Mouse (Mus musculus): ENCODE data around the gene Fam3a.
"Not testable (repeated sequence)": the region's sequence is repeated elsewhere in the genome, so short reads cannot be mapped to it uniquely, and the experiment has no call there.

Gene Fam3a

DNA sequence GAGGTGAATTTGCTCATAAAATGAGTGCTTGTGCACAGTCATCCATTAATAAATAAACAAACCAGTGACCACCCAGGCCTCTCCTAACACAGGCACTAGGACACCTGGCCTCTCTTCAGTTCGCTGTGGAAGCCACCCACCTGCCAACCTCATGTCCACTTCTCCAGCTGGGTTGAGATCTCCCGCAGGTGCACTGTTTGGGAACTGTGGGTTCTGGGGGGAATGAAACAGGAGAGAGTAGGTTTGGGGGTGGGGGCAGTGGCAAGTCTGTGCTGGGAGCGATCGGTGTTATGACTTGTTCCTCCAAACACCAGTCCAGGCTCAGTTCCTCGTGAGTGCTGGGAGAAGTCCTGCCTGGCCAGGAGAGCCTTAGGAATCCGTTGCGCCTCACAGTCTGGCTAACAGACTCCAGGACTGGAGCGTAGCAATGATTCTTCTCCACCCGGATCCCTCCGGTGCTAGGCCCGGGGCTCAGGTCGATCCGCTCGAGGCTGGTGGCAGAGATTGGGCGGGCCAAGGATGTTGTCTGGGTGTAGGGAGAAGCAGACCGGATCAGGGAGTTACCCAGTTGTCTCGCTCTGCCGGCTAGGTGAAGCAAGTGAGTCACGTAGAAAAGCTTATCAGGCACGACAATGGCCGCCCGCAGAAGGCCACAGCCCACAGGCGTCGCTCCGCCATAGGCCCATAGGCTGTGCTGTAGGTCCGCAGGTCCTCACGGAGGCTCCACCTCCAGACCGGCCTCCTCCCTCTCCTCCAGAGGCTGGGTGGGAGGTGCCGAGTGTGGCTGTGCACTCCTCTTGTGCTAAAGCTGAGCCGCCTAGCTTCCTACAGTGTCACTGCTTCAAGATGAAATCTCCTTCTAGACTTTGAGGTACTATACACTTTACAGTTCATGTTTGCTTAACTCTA is at the start of gene Fam3a, which contains the start of gene Ikbkg:
Fam3a (minus strand) TSS at position 738 of the 909 bp plus-strand sequence.
Ikbkg (plus strand) TSS at position 756 of the 909 bp plus-strand sequence.
- DNase-seq (ENCODE audit: low spot score in 2 of 2): peak; percentile 58 to 88

- peak; percentile 46 to 74 for DNase-seq (ENCODE audit: low spot score in 2 of 2)
Observed at GRCm38 (mm10) chrX:74429290-74429821, 36.3 kb upstream of the Fam3a start.

- peak; percentile 85 to 95 for DNase-seq (ENCODE audit: low spot score in 2 of 2)
Observed at GRCm38 (mm10) chrX:74428826-74429276, 35.8 kb upstream of the Fam3a start, which contains the start of gene G6pdx. G6pdx (minus strand) TSS chrX:74429194.

- DNase-seq (ENCODE audit: low spot score in 2 of 2): peak in 1 of 2 experiments; percentile 9
Observed at GRCm38 (mm10) chrX:74428146-74428825, 35.2 kb upstream of the Fam3a start.

GRCm38 (mm10) chrX:74427116-74427515 is 34.0 kb upstream of the Fam3a start:
- no peak for DNase-seq (ENCODE audit: low spot score in 2 of 2)

DNA sequence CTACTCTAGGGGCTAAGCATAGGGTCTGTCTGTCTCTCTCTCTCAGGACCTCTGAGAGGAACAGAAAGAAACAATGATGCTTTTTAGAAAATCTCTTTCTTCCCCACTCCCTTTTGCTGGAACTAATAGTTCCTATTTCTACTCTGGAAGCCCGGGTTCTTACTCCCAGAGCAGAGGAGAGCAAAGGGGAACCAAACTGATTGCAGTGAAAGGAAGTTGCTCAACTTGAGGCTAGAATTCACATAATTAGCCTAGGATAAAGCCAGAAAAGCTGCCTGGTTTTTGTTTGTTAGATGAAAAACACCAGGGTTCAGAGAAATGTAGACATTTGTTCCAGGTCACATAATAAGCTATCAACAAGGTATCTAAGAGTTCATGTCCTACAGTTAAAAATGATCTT is 33.2 kb upstream of the Fam3a start:
- no peak for DNase-seq (ENCODE audit: low spot score in 2 of 2)

- DNase-seq (ENCODE audit: low spot score in 2 of 2): peak; percentile 57 to 80
Observed at GRCm38 (mm10) chrX:74425195-74425594, 32.1 kb upstream of the Fam3a start.

DNA sequence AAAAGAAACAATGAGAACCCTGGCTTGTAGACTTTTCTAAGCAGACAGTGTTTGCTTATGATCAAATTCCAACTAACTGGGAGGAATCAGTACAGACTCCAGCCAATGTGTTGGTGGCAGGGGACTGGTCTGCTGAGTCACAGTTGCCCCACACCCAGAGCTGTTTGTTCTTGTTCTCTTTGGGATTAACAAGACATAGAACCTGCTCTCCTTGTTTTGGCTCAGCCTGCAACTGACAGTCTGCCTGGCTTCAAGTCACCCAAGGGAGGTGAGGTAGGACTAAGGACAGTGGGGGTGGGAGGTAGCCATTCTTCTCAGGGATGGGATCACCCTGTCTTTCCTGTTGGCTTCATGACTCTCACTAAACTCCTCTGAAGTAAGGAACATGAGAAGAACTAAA is 31.4 kb upstream of the Fam3a start:
- DNase-seq (ENCODE audit: low spot score in 2 of 2): peak in 1 of 2 experiments; percentile 10

- peak; percentile 24 to 68 for DNase-seq (ENCODE audit: low spot score in 2 of 2)
Observed at GRCm38 (mm10) chrX:74413377-74413776, 20.3 kb upstream of the Fam3a start.

DNA sequence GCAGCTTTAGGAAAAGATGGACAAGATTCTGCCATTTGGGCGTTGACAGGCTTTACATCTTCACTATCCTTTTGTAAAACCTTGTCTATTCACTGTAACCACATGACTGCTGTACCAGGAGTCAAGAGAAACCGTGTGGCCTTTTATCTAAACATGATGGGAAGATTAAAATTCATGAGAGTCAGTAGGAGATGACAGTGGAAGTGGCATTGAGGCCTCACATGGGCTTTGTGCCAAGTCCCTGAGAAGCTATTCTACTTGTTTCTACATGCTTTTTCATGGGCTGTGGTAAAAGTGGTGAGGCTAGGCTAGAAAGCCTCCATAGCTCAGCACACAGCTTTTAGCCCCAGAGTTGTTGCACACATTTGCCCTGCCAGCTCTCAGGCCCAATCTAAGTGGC is 15.3 kb upstream of the Fam3a start:
- no peak for DNase-seq (ENCODE audit: low spot score in 2 of 2)

GRCm38 (mm10) chrX:74400136-74400535 is 7.1 kb upstream of the Fam3a start:
- no peak for DNase-seq (ENCODE audit: low spot score in 2 of 2)

GRCm38 (mm10) chrX:74388153-74388552 is 4.9 kb downstream of the Fam3a start:
- DNase-seq (ENCODE audit: low spot score in 2 of 2): no peak

DNA sequence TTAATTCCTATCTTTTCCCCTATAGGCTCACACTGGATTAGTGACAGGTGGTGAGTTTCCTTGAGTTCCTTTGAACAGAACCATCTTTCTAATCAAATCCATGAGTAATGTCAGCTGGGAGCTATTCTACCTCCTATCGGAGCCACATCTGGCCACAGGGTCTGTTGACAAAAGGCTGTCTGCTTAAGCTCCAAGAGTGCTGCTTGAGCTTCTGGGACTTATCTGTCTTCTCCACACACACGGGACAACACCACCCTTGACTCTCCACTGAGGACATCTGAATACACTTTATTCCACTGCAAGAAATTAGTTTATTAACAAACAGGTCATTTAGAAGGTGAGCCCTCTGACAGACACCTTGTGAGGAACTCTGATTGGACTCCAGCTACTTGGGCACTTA is 8.6 kb downstream of the Fam3a start:
- no peak for DNase-seq (ENCODE audit: low spot score in 2 of 2)

DNA sequence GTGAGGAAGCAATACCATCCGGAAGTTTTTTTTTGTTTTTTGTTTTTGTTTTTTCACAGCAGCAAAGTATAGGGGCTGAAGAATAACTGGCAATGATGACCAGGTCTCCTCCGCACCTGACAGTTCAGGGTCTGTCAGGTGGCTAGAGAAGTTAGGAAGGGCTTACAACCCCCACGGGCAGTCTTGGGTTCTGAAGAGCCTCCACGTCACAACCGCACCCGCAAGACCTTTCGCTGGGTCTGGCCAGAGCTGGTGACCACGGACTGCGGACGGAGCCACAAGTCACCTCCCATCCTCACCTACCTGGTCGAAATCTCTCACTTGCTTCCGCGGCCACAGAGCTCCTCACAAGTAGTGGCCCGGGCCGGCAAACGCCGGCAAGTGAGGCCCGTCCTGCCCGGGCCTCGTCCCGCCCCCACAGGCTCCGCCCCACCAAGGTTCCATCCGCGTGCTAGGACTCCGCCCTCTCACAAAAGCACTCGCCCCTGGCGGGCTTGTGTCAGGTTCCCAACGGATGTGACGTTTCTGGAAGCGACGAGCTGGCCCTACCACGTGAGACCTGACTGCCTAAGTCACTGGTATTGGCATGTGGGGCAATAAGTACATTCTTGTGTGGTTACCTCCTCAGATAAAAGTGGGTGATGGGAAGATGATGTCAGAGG is 20.1 kb downstream of the Fam3a start, which contains the start of the genes Ubl4a and Slc10a3:
Ubl4a (minus strand) TSS at position 331 of the 662 bp plus-strand sequence.
Slc10a3 (minus strand) TSS at position 462 of the 662 bp plus-strand sequence.
- DNase-seq (ENCODE audit: low spot score in 2 of 2): peak; percentile 72 to 90

- DNase-seq (ENCODE audit: low spot score in 2 of 2): peak; percentile 60 to 78
Observed at GRCm38 (mm10) chrX:74368209-74368909, 24.7 kb downstream of the Fam3a start.

DNA sequence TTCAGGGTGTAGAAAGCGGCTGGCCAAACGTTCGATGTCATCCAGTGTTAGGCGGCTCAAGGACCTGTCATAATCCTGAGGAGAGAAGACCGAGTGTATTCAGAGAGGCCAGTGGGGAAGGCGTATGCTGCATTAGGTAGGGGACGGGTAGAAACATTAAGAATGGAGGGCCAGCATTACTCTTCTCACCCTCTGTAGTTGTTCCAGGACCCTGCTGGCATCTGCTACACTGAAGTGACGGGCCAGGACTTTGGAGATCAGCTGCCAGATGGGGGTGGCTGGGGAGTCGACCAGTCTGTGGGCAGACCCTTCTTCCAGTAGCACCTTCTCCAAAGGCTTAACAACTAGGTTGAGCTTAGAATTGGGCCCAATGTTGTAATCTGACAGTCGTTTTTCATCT is 25.6 kb downstream of the Fam3a start:
- DNase-seq (ENCODE audit: low spot score in 2 of 2): no peak

- no peak for DNase-seq (ENCODE audit: low spot score in 2 of 2)
Observed at GRCm38 (mm10) chrX:74359171-74359570, 33.9 kb downstream of the Fam3a start.

DNA sequence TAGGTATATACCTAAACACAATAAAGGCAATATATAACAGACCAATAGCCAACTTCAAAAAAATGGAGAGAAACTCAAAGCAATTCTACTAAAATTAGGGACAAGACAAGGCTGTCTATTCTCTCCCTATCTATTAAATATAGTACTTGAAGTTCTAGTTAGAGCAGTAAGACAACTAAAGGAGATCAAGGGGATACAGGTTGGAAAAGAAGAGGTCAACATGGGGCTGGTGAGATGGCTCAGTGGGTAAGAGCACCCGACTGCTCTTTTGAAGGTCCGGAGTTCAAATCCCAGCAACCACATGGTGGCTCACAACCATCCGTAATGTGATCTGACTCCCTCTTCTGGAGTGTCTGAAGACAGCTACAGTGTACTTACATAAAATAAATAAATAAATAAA is 36.0 kb downstream of the Fam3a start:
- DNase-seq (ENCODE audit: low spot score in 2 of 2): not testable (repeated sequence)

DNA sequence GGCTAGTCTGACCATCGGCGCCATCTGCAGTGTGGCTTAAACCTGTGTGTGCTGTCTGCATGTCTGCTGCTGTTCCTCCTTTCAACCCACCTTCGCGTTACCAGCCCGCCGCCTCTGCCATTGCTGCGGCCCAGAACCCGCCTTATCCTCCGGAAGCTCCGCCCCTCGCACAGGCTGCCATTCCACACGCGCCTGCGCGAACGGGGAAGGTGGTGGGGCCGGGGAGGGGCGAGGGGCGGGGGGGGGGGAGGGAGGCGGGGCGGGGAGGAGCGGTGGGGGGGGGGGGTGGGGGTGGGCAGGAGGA is 39.7 kb downstream of the Fam3a start, which contains the start of gene Lage3:
Lage3 (minus strand) TSS at position 152 of the 304 bp plus-strand sequence.
- DNase-seq (ENCODE audit: low spot score in 2 of 2): peak; percentile 55 to 86

- no peak for DNase-seq (ENCODE audit: low spot score in 2 of 2)
Observed at GRCm38 (mm10) chrX:74352645-74353466, 40.2 kb downstream of the Fam3a start.

Measured in spleen, postnatal 10 days (tissue).